Mouse (Mus musculus) kidney, postnatal 36 days (tissue): ENCODE measurements around the gene Nrp1.

Experiments used
- DNase-seq, 2 experiments: peaks; one replicate each; pipeline ENCODE4 v3.0.0; 2021 to 2022; ENCODE audit warnings: mixed read lengths in 2 of 2

The Nrp1 gene

DNA sequence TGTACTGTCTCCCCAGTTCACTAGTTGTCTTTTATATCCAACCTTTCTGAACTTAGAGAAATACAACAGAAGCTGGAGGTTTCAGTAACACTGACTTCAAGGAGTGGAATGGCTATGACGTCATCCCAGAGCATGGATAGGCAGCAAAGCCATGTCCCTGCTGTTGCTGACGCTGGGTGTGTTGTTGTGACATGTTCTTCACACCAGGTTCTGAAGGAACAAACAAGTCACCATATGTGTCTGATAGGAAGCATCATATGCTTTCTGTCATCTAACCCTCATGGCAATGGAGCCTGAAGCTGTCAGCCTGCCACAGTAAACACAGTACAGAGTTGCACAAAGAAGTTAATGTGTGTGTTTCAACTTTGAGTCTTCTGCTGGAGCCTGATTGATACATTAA lies 112.8 kb downstream of the Nrp1 start:
- no peak for DNase-seq

DNA sequence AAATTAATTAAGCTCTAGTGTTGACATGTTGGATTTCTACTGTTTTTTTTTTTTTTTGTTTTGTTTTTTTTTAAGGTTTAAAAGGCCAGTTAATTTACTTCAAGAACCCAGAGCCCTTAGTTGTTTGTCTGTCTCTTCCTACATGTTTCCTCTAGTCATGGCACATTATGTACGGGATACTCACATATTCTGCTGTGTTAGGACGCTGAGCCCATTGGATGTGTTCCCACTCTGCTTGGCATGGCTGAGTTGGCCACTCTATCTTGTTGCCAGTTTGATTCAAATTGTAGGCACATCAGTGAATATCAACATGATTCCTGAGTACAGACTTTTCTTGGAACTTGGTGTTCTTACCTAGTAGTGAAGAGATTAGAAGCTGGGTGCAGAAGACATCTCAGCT lies 114.5 kb downstream of the Nrp1 start:
- no peak for DNase-seq

- DNase-seq: peak in 1 of 2 experiments; percentile 17
These were observed 115.2 kb downstream of the Nrp1 start for GRCm38 (mm10) chr8:128473456-128474239.

DNA sequence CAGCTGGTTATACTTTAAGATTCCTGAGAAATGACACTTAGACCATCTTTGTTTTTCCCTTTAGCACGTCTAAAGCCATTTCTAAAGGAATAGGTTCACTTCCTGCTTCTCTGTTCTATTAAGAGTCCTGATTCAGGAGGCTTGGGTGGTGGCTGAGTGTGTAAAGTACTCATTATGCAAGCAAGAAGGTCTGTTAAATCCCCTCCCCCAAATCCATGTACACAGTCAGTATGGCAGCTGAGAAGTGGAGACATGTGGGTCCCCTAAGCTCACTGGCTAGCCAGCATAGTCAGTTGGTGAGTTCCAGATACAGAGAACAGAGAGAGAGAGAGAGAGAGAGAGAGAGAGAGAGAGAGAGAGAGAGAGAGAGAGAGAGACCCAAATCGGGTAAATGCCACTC lies 116.2 kb downstream of the Nrp1 start:
- DNase-seq: no peak

DNA sequence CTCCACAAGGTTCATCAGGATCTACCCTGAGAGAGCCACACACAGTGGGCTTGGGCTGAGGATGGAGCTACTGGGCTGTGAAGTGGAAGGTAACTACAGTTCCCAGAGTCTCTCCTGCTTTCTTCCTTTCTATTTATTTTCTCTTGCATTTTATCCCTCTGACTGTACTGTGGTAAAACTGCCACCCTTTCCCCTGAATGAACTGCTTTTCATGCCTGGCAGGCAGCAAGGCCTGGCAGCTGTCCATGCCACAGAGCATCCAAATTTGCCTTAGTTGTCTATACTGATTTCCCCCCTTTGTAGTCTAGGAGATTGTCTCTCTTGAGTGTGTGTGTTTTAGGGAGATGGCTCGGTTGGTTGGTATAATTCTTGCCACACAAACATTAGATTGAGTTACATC lies 117.8 kb downstream of the Nrp1 start:
- peak in 1 of 2 experiments; percentile 33 for DNase-seq

DNA sequence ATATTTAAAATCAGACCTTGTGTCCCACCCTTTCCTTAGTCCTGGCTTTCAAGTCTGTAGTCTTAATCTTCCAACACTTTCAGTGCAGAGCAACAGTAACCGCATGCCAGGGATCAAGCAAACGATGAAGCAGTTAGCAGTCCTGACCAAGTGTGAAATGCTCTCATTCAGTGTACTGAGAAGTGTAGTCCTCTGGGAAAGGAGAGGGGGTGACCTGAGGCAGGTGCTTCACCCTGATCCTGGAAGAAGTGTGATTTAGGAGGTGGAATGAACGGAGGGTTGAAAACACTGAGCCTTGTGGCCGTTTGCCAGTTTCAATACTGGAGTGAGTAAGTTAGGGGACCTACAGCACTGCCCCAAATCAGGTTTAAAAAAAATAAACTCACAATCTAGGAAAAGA lies 119.6 kb downstream of the Nrp1 start:
- no peak for DNase-seq

DNA sequence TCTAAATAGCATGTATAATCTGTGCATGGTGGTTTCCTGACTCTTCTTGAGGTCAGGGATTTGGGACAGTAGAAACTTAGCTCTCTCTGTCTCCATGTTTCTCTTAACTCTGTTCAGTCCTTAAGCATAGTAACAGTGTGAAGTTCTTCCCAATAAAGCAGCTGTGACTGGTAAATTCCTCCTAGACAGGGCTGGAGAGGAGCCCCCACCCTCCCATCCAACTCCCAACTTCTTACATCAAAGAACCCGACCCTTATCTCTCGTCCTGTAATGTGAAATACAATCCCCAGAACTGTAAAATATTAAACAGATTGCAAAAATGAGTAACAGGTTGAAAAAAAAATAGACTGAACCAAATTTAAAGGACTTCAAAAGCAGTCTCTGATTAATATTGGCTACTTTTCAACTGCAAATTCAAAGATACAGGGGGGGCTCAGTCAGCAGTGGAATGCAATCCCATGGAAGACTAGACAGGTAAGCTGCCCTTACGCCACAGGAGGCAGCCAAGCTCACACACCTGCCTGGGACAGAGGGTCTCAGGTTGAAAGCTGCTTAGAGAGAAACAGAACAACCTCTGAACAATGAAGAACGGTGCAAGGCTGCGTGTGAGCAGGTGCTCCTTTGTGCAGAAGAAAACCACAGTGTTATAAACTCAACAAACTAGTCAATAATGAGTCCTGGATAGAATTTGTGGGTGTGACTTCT lies 121.1 kb downstream of the Nrp1 start:
- no peak for DNase-seq

GRCm38 (mm10) chr8:128480896-128481665 lies 122.7 kb downstream of the Nrp1 start:
- no peak for DNase-seq

DNA sequence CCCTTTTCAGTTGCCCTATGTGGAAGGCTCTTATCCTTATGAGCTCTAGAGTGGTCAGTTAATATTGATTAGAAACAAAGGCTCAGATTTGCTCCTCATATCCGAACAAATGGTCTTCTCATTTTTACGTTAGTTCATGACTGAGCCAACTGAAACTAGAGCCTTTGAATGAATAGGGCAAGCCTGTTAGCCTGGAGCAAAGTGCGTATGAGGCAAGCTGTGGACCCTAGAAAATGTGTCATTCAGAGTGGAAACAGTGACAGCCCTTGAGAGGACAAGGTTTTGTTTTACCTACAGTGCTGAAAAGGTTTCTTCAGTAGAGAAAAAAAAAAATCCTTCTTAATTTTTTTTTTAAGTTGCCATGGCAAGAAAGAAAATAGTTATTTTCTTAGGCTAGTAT lies 124.9 kb downstream of the Nrp1 start:
- no peak for DNase-seq

DNA sequence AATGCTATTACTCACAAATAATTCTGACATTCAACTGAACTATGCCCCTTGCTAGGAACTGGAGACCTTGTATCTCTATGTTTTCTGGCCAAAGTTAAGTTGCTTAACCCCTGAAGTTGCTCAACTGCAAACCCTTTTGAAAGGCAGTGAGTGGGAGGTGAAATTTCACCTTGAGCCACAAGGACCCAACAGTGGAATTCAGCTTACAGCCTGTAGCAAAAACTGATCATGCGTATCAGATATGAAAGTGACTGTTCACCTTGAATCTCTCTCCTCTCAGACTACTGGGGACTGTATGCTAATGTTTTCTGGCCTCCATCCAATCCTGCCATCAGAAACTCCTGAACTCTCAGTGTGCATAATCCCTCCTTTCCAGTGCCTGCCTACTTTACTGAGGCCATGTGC lies 126.3 kb downstream of the Nrp1 start:
- peak; percentile 46 to 54 for DNase-seq

- DNase-seq: no peak
These were observed 127.6 kb downstream of the Nrp1 start for GRCm38 (mm10) chr8:128486043-128486442.

- DNase-seq: peak; percentile 61 to 85
These were observed 129.8 kb downstream of the Nrp1 start for GRCm38 (mm10) chr8:128487966-128488931.

DNA sequence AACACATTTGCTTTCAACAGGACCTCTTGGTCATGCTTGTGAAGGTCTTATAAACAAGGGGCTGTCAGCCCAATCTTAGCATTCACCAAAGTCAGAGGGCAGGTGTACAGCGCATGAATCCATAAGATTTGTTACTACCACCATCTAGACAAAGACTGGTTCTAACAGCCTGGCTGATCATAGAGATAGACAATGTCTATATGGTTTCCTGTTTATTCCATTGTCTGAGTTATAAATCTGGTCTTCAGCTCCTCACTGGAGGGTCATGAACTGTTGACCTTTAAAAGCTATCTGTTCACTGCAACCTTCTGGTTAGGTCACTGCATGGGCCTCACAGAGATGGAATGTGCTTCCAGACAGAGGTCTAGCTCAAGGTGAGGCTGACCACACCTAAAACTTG lies 130.9 kb downstream of the Nrp1 start:
- DNase-seq: no peak

DNA sequence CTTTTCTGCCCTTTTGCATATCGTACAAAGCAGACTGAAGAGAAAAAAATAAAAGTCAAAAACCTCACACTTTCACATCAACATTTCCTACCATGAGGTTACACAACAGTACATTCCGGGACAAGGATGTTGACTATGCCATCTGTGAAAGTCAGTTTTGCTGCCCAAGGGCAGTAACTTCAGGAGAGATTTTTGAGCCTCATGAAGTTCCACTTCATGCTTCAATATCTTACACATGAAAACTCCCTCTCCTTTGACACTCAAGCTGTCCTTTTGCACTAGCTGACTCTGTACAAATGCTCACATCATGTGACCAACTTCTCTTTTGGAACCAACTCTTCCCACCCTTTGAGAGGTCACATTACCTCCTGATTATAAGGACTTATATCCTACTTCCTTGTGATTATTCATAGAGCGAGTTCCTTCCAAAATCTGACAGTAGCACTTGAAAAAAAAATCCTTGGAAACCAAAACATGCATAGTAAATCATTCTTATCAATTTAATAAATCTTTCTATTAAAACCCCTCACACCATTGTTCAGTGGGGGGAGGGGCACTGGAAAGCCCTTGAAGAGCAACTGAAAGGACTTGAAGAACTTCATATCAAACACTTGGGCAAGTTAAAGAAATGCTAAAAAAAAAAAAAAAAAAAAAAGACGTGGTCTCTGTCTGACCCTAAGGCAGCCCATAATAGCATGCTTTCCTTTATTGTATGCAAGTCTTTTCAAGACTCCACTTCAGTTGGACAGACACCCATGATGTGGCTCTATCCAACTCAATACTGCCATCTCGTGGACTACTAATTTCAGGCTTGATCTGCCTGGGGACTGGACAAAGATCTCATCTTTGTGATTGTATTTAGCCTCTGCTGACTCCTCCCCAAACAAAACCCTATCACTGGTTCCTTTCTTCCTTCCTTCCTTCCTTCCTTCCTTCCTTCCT lies 133.0 kb downstream of the Nrp1 start:
- DNase-seq: peak; percentile 72 to 86

- no peak for DNase-seq
These were observed 135.4 kb downstream of the Nrp1 start for GRCm38 (mm10) chr8:128493801-128494200.

DNA sequence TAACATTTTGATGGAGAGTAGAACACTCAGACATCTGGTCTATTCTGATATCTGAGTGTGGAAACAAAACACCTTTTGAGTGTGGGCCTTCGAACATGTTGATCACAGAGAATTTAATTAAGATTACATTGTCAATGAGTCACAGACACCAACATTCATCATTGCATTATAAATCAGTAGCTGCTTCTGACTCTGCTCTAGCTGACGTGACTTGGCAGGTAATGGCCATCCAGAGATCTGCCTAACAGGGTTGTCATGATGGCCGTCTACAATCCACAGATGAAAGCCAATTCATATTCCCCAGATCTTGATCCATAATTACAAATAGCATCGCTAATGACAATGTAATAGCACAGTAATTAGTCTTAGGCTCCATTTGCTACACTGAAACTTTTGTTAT lies 140.4 kb downstream of the Nrp1 start:
- DNase-seq: no peak

DNA sequence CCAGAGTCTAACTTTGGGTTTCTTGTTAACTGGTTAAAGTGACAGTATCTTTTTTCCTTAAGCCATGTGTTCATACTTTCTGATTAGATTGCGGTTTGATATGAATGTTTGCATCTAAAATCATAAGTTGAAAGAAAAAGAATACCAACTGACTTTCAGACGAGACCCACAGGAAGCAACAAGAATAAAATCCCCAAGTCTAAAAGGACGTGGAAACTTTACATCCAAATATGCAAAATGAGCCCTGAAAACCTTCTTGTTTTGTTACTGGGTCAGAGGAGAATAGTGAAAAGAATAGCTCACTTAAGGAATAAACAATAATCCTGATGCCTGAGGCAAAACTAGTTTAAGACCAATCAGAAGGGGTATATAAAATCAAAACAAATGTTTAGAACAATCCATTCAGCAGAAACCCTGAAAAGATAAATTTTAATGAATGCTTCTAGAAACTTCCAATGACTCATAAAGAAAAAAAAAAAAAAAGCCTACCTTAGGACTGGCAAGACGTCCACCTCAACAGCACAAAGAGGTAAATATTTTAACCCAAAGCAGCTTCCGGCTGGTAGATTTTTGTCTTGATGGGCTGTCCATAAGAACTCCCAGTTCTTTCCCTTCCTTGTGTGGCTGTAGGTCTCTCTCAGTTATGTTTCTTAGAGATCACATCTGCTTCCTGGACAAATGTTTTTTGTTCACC lies 145.9 kb downstream of the Nrp1 start:
- no peak for DNase-seq

- DNase-seq: no peak
These were observed 147.5 kb downstream of the Nrp1 start for GRCm38 (mm10) chr8:128505866-128506265.

- no peak for DNase-seq
These were observed 150.3 kb downstream of the Nrp1 start for GRCm38 (mm10) chr8:128508723-128509122.

- DNase-seq: no peak
These were observed 152.6 kb downstream of the Nrp1 start for GRCm38 (mm10) chr8:128511021-128511420.

DNA sequence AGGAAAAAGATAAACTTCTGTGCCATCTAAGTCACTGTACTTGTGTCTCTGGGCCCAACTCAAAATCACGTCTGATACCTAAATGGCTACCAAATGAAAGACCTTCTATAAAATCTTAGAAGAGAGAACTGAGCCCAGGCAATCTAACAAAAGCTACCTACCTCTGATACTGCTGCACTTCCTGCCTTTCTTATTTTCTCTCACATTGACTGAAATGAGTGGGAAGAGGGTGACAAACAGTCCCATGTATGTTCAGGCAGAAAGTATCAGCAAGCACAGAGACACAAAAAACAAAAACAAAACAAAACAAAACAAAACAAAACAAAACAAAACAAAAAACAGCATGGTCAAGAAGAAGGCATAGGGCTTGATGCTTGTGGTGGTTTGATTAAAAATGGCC lies 153.3 kb downstream of the Nrp1 start:
- no peak for DNase-seq
